Mouse (Mus musculus): ENCODE data around the gene Nckap5. TPM values are rescaled to one million over a fixed set of nuclear protein-coding genes. Genes with fewer than 3 reads are reported as not detected.

The Nckap5 gene
- 11.4 and 11.5 TPM in 2 replicates for polyA plus RNA-seq (2015; fragmentation: Nextera tagmentation; extraction: Ambion mirVana)

GRCm38 (mm10) chr1:126830031-126830927 lies at the start of gene Nckap5:
TSS of gene Nckap5 (minus strand) at chr1:126830799.
- ATAC-seq (ENCODE audit: low FRiP score) = peak; percentile 80
- H3K9ac ChIP-seq (replicated peaks) = peak within 1 kb of the TSS; percentile 36; the same call in 1 of the 2 replicates
- H3K4me3 ChIP-seq (replicated peaks) = peak within 1 kb of the TSS; percentile 37
- H3K4me2 ChIP-seq = peak within 1 kb of the TSS; percentile 72
- peak within 1 kb of the TSS; percentile 81 for H3K27ac ChIP-seq (replicated peaks)
- H3K9me3 ChIP-seq (replicated peaks) = no peaks in the 10 kb centered on the region
- 1% methylated on average over 35 of the region's 35 CpGs for WGBS
- H3K4me1 ChIP-seq = peaks cover 19% of the 10 kb centered on the region
- no peaks in the 10 kb centered on the region for H3K36me3 ChIP-seq
- H3K27me3 ChIP-seq (replicated peaks) = 0 out of 2 replicates have a peak, but pooled peaks cover 6% of the 10 kb centered on the region

GRCm38 (mm10) chr1:126877495-126877894 lies 46.9 kb upstream of the Nckap5 start:
- ATAC-seq (ENCODE audit: low FRiP score) = no peak
- Histone ChIP-seq H3K4me2 (no peak overlapping the region), H3K36me3 (no peaks in the 10 kb centered on the region), H3K9ac (replicated peaks) (no peak overlapping the region), H3K4me1 (no peaks in the 10 kb centered on the region), H3K27ac (replicated peaks) (no peak overlapping the region), H3K9me3 (replicated peaks) (no peaks in the 10 kb centered on the region), H3K4me3 (replicated peaks) (no peak overlapping the region), H3K27me3 (replicated peaks) (no peaks in the 10 kb centered on the region)
- WGBS = 95% methylated on average over 2 of the region's 2 CpGs

GRCm38 (mm10) chr1:126868372-126868771 lies 37.8 kb upstream of the Nckap5 start:
- H3K4me1 ChIP-seq = peaks cover 7% of the 10 kb centered on the region
- no peaks in the 10 kb centered on the region for H3K27me3 ChIP-seq (replicated peaks)
- no peak overlapping the region for H3K27ac ChIP-seq (replicated peaks)
- H3K4me2 ChIP-seq = no peak overlapping the region
- H3K9ac ChIP-seq (replicated peaks) = no peak overlapping the region
- no peaks in the 10 kb centered on the region for H3K9me3 ChIP-seq (replicated peaks)
- H3K36me3 ChIP-seq = no peaks in the 10 kb centered on the region
- no peak for ATAC-seq (ENCODE audit: low FRiP score)
- WGBS = 94% methylated on average over 9 of the region's 9 CpGs
- H3K4me3 ChIP-seq (replicated peaks) = no peak overlapping the region

- no peak overlapping the region for H3K4me2 ChIP-seq
- no peak overlapping the region for H3K9ac ChIP-seq (replicated peaks)
- H3K9me3 ChIP-seq (replicated peaks) = no peaks in the 10 kb centered on the region
- WGBS = 85% methylated on average over 5 of the region's 5 CpGs
- peaks cover 7% of the 10 kb centered on the region for H3K4me1 ChIP-seq
- H3K27me3 ChIP-seq (replicated peaks) = no peaks in the 10 kb centered on the region
- no peak overlapping the region for H3K4me3 ChIP-seq (replicated peaks)
- H3K27ac ChIP-seq (replicated peaks) = no peak overlapping the region
- no peaks in the 10 kb centered on the region for H3K36me3 ChIP-seq
- ATAC-seq (ENCODE audit: low FRiP score) = no peak
Measured at GRCm38 (mm10) chr1:126867912-126868311, 37.3 kb upstream of the Nckap5 start.

GRCm38 (mm10) chr1:126865591-126866086 lies 35.0 kb upstream of the Nckap5 start:
- Histone ChIP-seq H3K9me3 (replicated peaks) (no peaks in the 10 kb centered on the region), H3K27me3 (replicated peaks) (no peaks in the 10 kb centered on the region), H3K4me1 (peaks cover 7% of the 10 kb centered on the region), H3K36me3 (no peaks in the 10 kb centered on the region), H3K4me3 (replicated peaks) (no peak overlapping the region), H3K27ac (replicated peaks) (peak overlapping the region; percentile 59; the same call in 1 of the 2 replicates), H3K9ac (replicated peaks) (no peak overlapping the region), H3K4me2 (no peak overlapping the region)
- peak; percentile 86 for ATAC-seq (ENCODE audit: low FRiP score)
- 7% methylated on average over 7 of the region's 7 CpGs for WGBS

- WGBS = 35% methylated on average over 3 of the region's 3 CpGs
- H3K4me2 ChIP-seq = no peak overlapping the region
Measured at GRCm38 (mm10) chr1:126861816-126862215, 31.2 kb upstream of the Nckap5 start.

GRCm38 (mm10) chr1:126860537-126860936 lies 29.9 kb upstream of the Nckap5 start:
- H3K4me3 ChIP-seq (replicated peaks) = no peak overlapping the region
- no peak overlapping the region for H3K27ac ChIP-seq (replicated peaks)
- H3K4me1 ChIP-seq = peaks cover 2% of the 10 kb centered on the region
- WGBS = 94% methylated on average over 4 of the region's 4 CpGs
- no peaks in the 10 kb centered on the region for H3K36me3 ChIP-seq
- H3K4me2 ChIP-seq = no peak overlapping the region
- ATAC-seq (ENCODE audit: low FRiP score) = no peak
- H3K9ac ChIP-seq (replicated peaks) = no peak overlapping the region
- H3K9me3 ChIP-seq (replicated peaks) = no peaks in the 10 kb centered on the region
- no peaks in the 10 kb centered on the region for H3K27me3 ChIP-seq (replicated peaks)

More at GRCm38 (mm10) chr1:126861816-126862215, 31.2 kb upstream of the Nckap5 start:
- Histone ChIP-seq H3K36me3 (no peaks in the 10 kb centered on the region), H3K4me3 (replicated peaks) (no peak overlapping the region), H3K27ac (replicated peaks) (no peak overlapping the region), H3K9ac (replicated peaks) (no peak overlapping the region), H3K27me3 (replicated peaks) (no peaks in the 10 kb centered on the region), H3K4me1 (peaks cover 7% of the 10 kb centered on the region), H3K9me3 (replicated peaks) (no peaks in the 10 kb centered on the region)
- ATAC-seq (ENCODE audit: low FRiP score) = no peak

- no peaks in the 10 kb centered on the region for H3K4me1 ChIP-seq
- no peaks in the 10 kb centered on the region for H3K36me3 ChIP-seq
- ATAC-seq (ENCODE audit: low FRiP score) = no peak
- no peak overlapping the region for H3K9ac ChIP-seq (replicated peaks)
- H3K9me3 ChIP-seq (replicated peaks) = no peaks in the 10 kb centered on the region
- H3K4me3 ChIP-seq (replicated peaks) = no peak overlapping the region
- H3K27ac ChIP-seq (replicated peaks) = no peak overlapping the region
- WGBS = 69% methylated on average over 6 of the region's 6 CpGs
- no peak overlapping the region for H3K4me2 ChIP-seq
- no peaks in the 10 kb centered on the region for H3K27me3 ChIP-seq (replicated peaks)
Measured at GRCm38 (mm10) chr1:126849481-126849880, 18.9 kb upstream of the Nckap5 start.

GRCm38 (mm10) chr1:126846317-126846716 lies 15.7 kb upstream of the Nckap5 start:
- no peaks in the 10 kb centered on the region for H3K9me3 ChIP-seq (replicated peaks)
- ATAC-seq (ENCODE audit: low FRiP score) = no peak
- WGBS = 69% methylated on average over 4 of the region's 4 CpGs

GRCm38 (mm10) chr1:126832885-126833284 lies 2.3 kb upstream of the Nckap5 start:
- no peaks in the 10 kb centered on the region for H3K36me3 ChIP-seq
- H3K27me3 ChIP-seq (replicated peaks) = 0 out of 2 replicates have a peak, but pooled peaks cover 6% of the 10 kb centered on the region
- H3K9ac ChIP-seq (replicated peaks) = no peak overlapping the region
- H3K9me3 ChIP-seq (replicated peaks) = no peaks in the 10 kb centered on the region
- H3K4me3 ChIP-seq (replicated peaks) = no peak overlapping the region
- no peak overlapping the region for H3K4me2 ChIP-seq
- WGBS = 98% methylated on average over 1 of the region's 1 CpGs
- peaks cover 19% of the 10 kb centered on the region for H3K4me1 ChIP-seq
- no peak for ATAC-seq (ENCODE audit: low FRiP score)
- no peak overlapping the region for H3K27ac ChIP-seq (replicated peaks)

More at GRCm38 (mm10) chr1:126846317-126846716, 15.7 kb upstream of the Nckap5 start:
- H3K27me3 ChIP-seq (replicated peaks) = no peaks in the 10 kb centered on the region
- no peaks in the 10 kb centered on the region for H3K4me1 ChIP-seq
- H3K36me3 ChIP-seq = no peaks in the 10 kb centered on the region
- no peak overlapping the region for H3K4me3 ChIP-seq (replicated peaks)
- no peak overlapping the region for H3K27ac ChIP-seq (replicated peaks)
- no peak overlapping the region for H3K4me2 ChIP-seq
- H3K9ac ChIP-seq (replicated peaks) = no peak overlapping the region

GRCm38 (mm10) chr1:126829031-126829430 lies 1.6 kb downstream of the Nckap5 start:
- Histone ChIP-seq H3K27ac (replicated peaks) (0 out of 2 replicates have a peak overlapping the region, but pooled peaks have one; percentile 41), H3K4me2 (peak overlapping the region; percentile 40), H3K4me3 (replicated peaks) (peak overlapping the region; percentile 25), H3K27me3 (replicated peaks) (0 out of 2 replicates have a peak, but pooled peaks cover 3% of the 10 kb centered on the region), H3K4me1 (peaks cover 19% of the 10 kb centered on the region), H3K9ac (replicated peaks) (0 out of 2 replicates have a peak overlapping the region, but pooled peaks have one; percentile 10), H3K36me3 (no peaks in the 10 kb centered on the region), H3K9me3 (replicated peaks) (no peaks in the 10 kb centered on the region)
- no peak for ATAC-seq (ENCODE audit: low FRiP score)
- 47% methylated on average over 9 of the region's 9 CpGs for WGBS

- Histone ChIP-seq H3K9ac (replicated peaks) (no peak overlapping the region), H3K4me3 (replicated peaks) (no peak overlapping the region), H3K27ac (replicated peaks) (no peak overlapping the region), H3K9me3 (replicated peaks) (no peaks in the 10 kb centered on the region), H3K36me3 (no peaks in the 10 kb centered on the region), H3K4me1 (peaks cover 7% of the 10 kb centered on the region), H3K4me2 (no peak overlapping the region), H3K27me3 (replicated peaks) (no peaks in the 10 kb centered on the region)
- WGBS = 73% methylated on average over 3 of the region's 3 CpGs
- ATAC-seq (ENCODE audit: low FRiP score) = no peak
Measured at GRCm38 (mm10) chr1:126824841-126825240, 5.8 kb downstream of the Nckap5 start.

All from neural tube, embryonic 15.5 days (tissue).